Mouse (Mus musculus): Measurements from ENCODE around the gene Arap1. TPM values are rescaled to one million over a fixed set of nuclear protein-coding genes. Genes with fewer than 3 reads are reported as not detected.

The Arap1 gene
- polyA plus RNA-seq, 1 experiment from 2014 or later = 65.8 TPM

- Histone ChIP-seq H3K4me2 (ENCODE audit: low read length) (peak overlapping the region; percentile 94), H3K27ac (peak overlapping the region; percentile 31; the same call in 1 of the 2 replicates), H3K9ac (ENCODE audit: low read depth, low read length) (no peak overlapping the region), H3K4me3 (replicated peaks; ENCODE audit: low read depth, low read length) (no peak overlapping the region), H3K36me3 (ENCODE audit: insufficient read depth, low read length) (no peaks in the 10 kb centered on the region), H3K27me3 (ENCODE audit: insufficient read depth, low read length) (no peaks in the 10 kb centered on the region), H3K9me3 (replicated peaks; ENCODE audit: low read length) (no peaks in the 10 kb centered on the region), H3K4me1 (replicated peaks; ENCODE audit: insufficient read depth, low read length) (peaks cover 29% of the 10 kb centered on the region)
- WGBS = 55% methylated on average over 4 of the region's 4 CpGs
- ATAC-seq (replicated peaks; ENCODE audit: low FRiP score, low read depth) (peak; percentile 37), DNase-seq (ENCODE audit: low spot score) (no peak)
- TF ChIP-seq CTCF (IDR thresholded peaks at IDR 0.05; ENCODE audit: low read depth) = no peak
Observed at GRCm38 (mm10) chr7:101323141-101323594, 24.7 kb upstream of the Arap1 start.

GRCm38 (mm10) chr7:101324142-101324962 is 23.5 kb upstream of the Arap1 start:
- Histone ChIP-seq H3K27ac (no peak overlapping the region), H3K4me2 (ENCODE audit: low read length) (no peak overlapping the region), H3K27me3 (ENCODE audit: insufficient read depth, low read length) (no peaks in the 10 kb centered on the region), H3K36me3 (ENCODE audit: insufficient read depth, low read length) (no peaks in the 10 kb centered on the region), H3K4me1 (replicated peaks; ENCODE audit: insufficient read depth, low read length) (peaks cover 29% of the 10 kb centered on the region), H3K4me3 (replicated peaks; ENCODE audit: low read depth, low read length) (no peak overlapping the region), H3K9me3 (replicated peaks; ENCODE audit: low read length) (no peaks in the 10 kb centered on the region), H3K9ac (ENCODE audit: low read depth, low read length) (no peak overlapping the region)
- TF ChIP-seq CTCF (IDR thresholded peaks at IDR 0.05; ENCODE audit: low read depth) = no peak
- 41% methylated on average over 6 of the region's 6 CpGs for WGBS
- ATAC-seq (replicated peaks; ENCODE audit: low FRiP score, low read depth) (no peak), DNase-seq (ENCODE audit: low spot score) (no peak)

- H3K36me3 ChIP-seq (ENCODE audit: insufficient read depth, low read length) = 0 out of 2 replicates have a peak, but pooled peaks cover 1% of the 10 kb centered on the region
- no peak overlapping the region for H3K9ac ChIP-seq (ENCODE audit: low read depth, low read length)
- H3K27ac ChIP-seq = no peak overlapping the region
- no peak for TF ChIP-seq CTCF (IDR thresholded peaks at IDR 0.05; ENCODE audit: low read depth)
- ATAC-seq (replicated peaks; ENCODE audit: low FRiP score, low read depth) (no peak), DNase-seq (ENCODE audit: low spot score) (no peak)
- no peaks in the 10 kb centered on the region for H3K9me3 ChIP-seq (replicated peaks; ENCODE audit: low read length)
- no peaks in the 10 kb centered on the region for H3K27me3 ChIP-seq (ENCODE audit: insufficient read depth, low read length)
- no peak overlapping the region for H3K4me2 ChIP-seq (ENCODE audit: low read length)
- H3K4me1 ChIP-seq (replicated peaks; ENCODE audit: insufficient read depth, low read length) = peaks cover 21% of the 10 kb centered on the region
- WGBS = 73% methylated on average over 5 of the region's 5 CpGs
- H3K4me3 ChIP-seq (replicated peaks; ENCODE audit: low read depth, low read length) = no peak overlapping the region
Observed at GRCm38 (mm10) chr7:101326006-101326405, 21.9 kb upstream of the Arap1 start.

- H3K4me3 ChIP-seq (replicated peaks; ENCODE audit: low read depth, low read length) = no peak overlapping the region
- WGBS = 33% methylated on average over 5 of the region's 5 CpGs
- DNase-seq (ENCODE audit: low spot score) (no peak), ATAC-seq (replicated peaks; ENCODE audit: low FRiP score, low read depth) (no peak)
- H3K9ac ChIP-seq (ENCODE audit: low read depth, low read length) = no peak overlapping the region
- H3K27ac ChIP-seq = peak overlapping the region; percentile 36
- H3K9me3 ChIP-seq (replicated peaks; ENCODE audit: low read length) = no peaks in the 10 kb centered on the region
- TF ChIP-seq CTCF (IDR thresholded peaks at IDR 0.05; ENCODE audit: low read depth) = no peak
- 0 out of 2 replicates have a peak, but pooled peaks cover 3% of the 10 kb centered on the region for H3K36me3 ChIP-seq (ENCODE audit: insufficient read depth, low read length)
- no peaks in the 10 kb centered on the region for H3K27me3 ChIP-seq (ENCODE audit: insufficient read depth, low read length)
- H3K4me1 ChIP-seq (replicated peaks; ENCODE audit: insufficient read depth, low read length) = peaks cover 14% of the 10 kb centered on the region
- H3K4me2 ChIP-seq (ENCODE audit: low read length) = no peak overlapping the region
Observed at GRCm38 (mm10) chr7:101327263-101327662, 20.6 kb upstream of the Arap1 start.

- Histone ChIP-seq H3K27ac (no peak overlapping the region), H3K27me3 (ENCODE audit: insufficient read depth, low read length) (no peaks in the 10 kb centered on the region), H3K4me3 (replicated peaks; ENCODE audit: low read depth, low read length) (no peak overlapping the region), H3K4me1 (replicated peaks; ENCODE audit: insufficient read depth, low read length) (peaks cover 10% of the 10 kb centered on the region; the same call in 1 of the 2 replicates), H3K9me3 (replicated peaks; ENCODE audit: low read length) (no peaks in the 10 kb centered on the region), H3K4me2 (ENCODE audit: low read length) (no peak overlapping the region), H3K9ac (ENCODE audit: low read depth, low read length) (no peak overlapping the region), H3K36me3 (ENCODE audit: insufficient read depth, low read length) (0 out of 2 replicates have a peak, but pooled peaks cover 3% of the 10 kb centered on the region)
- TF ChIP-seq CTCF (IDR thresholded peaks at IDR 0.05; ENCODE audit: low read depth) = no peak
- ATAC-seq (replicated peaks; ENCODE audit: low FRiP score, low read depth) = no peak
- no peak for DNase-seq (ENCODE audit: low spot score)
- 84% methylated on average over 2 of the region's 2 CpGs for WGBS
Observed at GRCm38 (mm10) chr7:101327786-101328185, 20.1 kb upstream of the Arap1 start.

- WGBS = 56% methylated on average over 4 of the region's 4 CpGs
- ATAC-seq (replicated peaks; ENCODE audit: low FRiP score, low read depth) (no peak), DNase-seq (ENCODE audit: low spot score) (no peak)
- H3K9ac ChIP-seq (ENCODE audit: low read depth, low read length) = no peak overlapping the region
- H3K4me2 ChIP-seq (ENCODE audit: low read length) = no peak overlapping the region
- H3K4me3 ChIP-seq (replicated peaks; ENCODE audit: low read depth, low read length) = no peak overlapping the region
- H3K9me3 ChIP-seq (replicated peaks; ENCODE audit: low read length) = no peaks in the 10 kb centered on the region
- 0 out of 2 replicates have a peak, but pooled peaks cover 3% of the 10 kb centered on the region for H3K36me3 ChIP-seq (ENCODE audit: insufficient read depth, low read length)
- H3K27me3 ChIP-seq (ENCODE audit: insufficient read depth, low read length) = no peaks in the 10 kb centered on the region
- peaks cover 6% of the 10 kb centered on the region; the same call in 1 of the 2 replicates for H3K4me1 ChIP-seq (replicated peaks; ENCODE audit: insufficient read depth, low read length)
- H3K27ac ChIP-seq = no peak overlapping the region
- TF ChIP-seq CTCF (IDR thresholded peaks at IDR 0.05; ENCODE audit: low read depth) = peak; percentile 21; the same call in 1 of the 2 replicates
Observed at GRCm38 (mm10) chr7:101328621-101329158, 19.2 kb upstream of the Arap1 start.

Data from kidney, postnatal 0 days (tissue).